Mouse (Mus musculus) fibroblast of lung, adult 2 months (primary cell): ENCODE measurements around the gene Ephb1.

ENCODE experiments used
- DNase-seq: peaks from one replicate; pipeline ENCODE4 v3.0.0-alpha.2; 2011; ENCODE audit warnings: low read depth

Gene Ephb1

GRCm38 (mm10) chr9:101915082-101915481 lies 439.4 kb downstream of the Ephb1 start:
- no peak for DNase-seq

- DNase-seq: no peak
Observed at GRCm38 (mm10) chr9:101911176-101911866, 443.2 kb downstream of the Ephb1 start.

- no peak for DNase-seq
Observed at GRCm38 (mm10) chr9:101909491-101909890, 445.0 kb downstream of the Ephb1 start.

- no peak for DNase-seq
Observed at GRCm38 (mm10) chr9:101908849-101909248, 445.6 kb downstream of the Ephb1 start.

- DNase-seq: no peak
Observed at GRCm38 (mm10) chr9:101907747-101908255, 446.7 kb downstream of the Ephb1 start.

GRCm38 (mm10) chr9:101903406-101903805 lies 451.1 kb downstream of the Ephb1 start:
- DNase-seq: no peak

GRCm38 (mm10) chr9:101897851-101898250 lies 456.6 kb downstream of the Ephb1 start:
- DNase-seq: no peak

GRCm38 (mm10) chr9:101883295-101883694 lies 471.2 kb downstream of the Ephb1 start:
- DNase-seq: no peak

- DNase-seq: no peak
Observed at GRCm38 (mm10) chr9:101877109-101877987, 477.1 kb downstream of the Ephb1 start.

GRCm38 (mm10) chr9:101875306-101875705 lies 479.2 kb downstream of the Ephb1 start:
- no peak for DNase-seq
